Mouse (Mus musculus): ENCODE results near the gene Phf23. TPM values are rescaled to one million over a fixed set of nuclear protein-coding genes. Genes with fewer than 3 reads are reported as not detected.

Phf23 gene
- polyA plus RNA-seq, 1 experiment from 2014 or later: 53.4 TPM

DNA sequence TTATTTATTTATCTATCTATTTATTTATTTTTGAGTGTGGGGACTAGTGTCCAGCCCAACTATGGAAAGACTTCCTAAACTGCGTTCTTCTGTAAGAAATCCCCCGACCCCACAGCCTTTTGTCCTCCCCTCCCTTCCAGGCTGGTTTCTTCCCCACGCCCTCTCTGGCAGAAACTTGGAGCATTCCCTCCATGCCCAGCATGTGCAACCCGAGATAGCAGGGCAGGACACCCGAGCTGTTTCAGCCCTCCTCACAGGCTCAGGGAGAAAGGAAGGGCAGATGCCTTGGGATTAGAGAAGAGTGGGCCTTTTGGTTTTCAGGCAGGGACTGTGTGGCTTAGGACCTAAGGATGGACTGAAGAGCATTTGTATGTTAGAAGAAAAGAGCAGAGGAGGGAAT, 12.7 kb upstream of the Phf23 start:
- no peaks in the 10 kb centered on the region for H3K27me3 ChIP-seq (ENCODE audit: control insufficient read depth, insufficient read depth, low read length)
- H3K4me2 ChIP-seq: peak overlapping the region; percentile 81
- peaks cover 24% of the 10 kb centered on the region for H3K4me1 ChIP-seq (ENCODE audit: control insufficient read depth, insufficient read depth, low read length)
- DNase-seq (ENCODE audit: low spot score, missing footprints): no peak
- H3K9ac ChIP-seq (ENCODE audit: low read length): peak overlapping the region; percentile 50
- peaks cover 10% of the 10 kb centered on the region; the same call in 1 of the 2 replicates for H3K36me3 ChIP-seq (ENCODE audit: control insufficient read depth, insufficient read depth, low read length)
- H3K27ac ChIP-seq (ENCODE audit: low read depth, low read length): no peak overlapping the region
- WGBS: 40% methylated on average over 5 of the region's 5 CpGs
- no peak for ATAC-seq (ENCODE audit: low FRiP score)
- H3K9me3 ChIP-seq (ENCODE audit: control insufficient read depth, low read length): no peaks in the 10 kb centered on the region
- H3K4me3 ChIP-seq (ENCODE audit: low read depth, low read length): peak overlapping the region; percentile 12

DNA sequence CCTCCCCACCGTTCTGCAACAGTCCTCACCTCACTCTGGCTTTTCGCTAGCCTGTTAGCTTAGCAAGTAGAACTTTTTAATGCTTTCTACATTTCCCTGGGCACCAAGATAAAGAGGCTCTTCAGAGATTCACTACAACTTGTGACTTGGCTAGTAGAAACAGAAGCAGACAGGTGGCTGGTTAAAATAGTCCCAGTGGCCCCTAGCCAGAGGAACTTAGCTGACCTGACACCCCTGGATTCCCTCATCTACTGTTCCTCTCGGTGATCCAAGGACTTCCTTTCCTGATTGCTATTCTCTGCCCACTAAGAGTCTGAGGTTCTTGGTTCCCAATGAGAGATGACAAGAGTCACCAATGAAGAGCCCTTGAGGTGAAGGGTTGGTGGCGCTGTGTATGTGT, 12.2 kb upstream of the Phf23 start:
- Histone ChIP-seq H3K9me3 (ENCODE audit: control insufficient read depth, low read length) (no peaks in the 10 kb centered on the region), H3K27me3 (ENCODE audit: control insufficient read depth, insufficient read depth, low read length) (no peaks in the 10 kb centered on the region), H3K27ac (ENCODE audit: low read depth, low read length) (no peak overlapping the region), H3K4me1 (ENCODE audit: control insufficient read depth, insufficient read depth, low read length) (peaks cover 24% of the 10 kb centered on the region), H3K4me2 (peak overlapping the region; percentile 81; the same call in 1 of the 2 replicates), H3K4me3 (ENCODE audit: low read depth, low read length) (no peak overlapping the region), H3K36me3 (ENCODE audit: control insufficient read depth, insufficient read depth, low read length) (peaks cover 10% of the 10 kb centered on the region; the same call in 1 of the 2 replicates), H3K9ac (ENCODE audit: low read length) (peak overlapping the region; percentile 14; the same call in 1 of the 2 replicates)
- ATAC-seq (ENCODE audit: low FRiP score) (no peak), DNase-seq (ENCODE audit: low spot score, missing footprints) (no peak)
- WGBS: 85% methylated on average over 4 of the region's 4 CpGs

DNA sequence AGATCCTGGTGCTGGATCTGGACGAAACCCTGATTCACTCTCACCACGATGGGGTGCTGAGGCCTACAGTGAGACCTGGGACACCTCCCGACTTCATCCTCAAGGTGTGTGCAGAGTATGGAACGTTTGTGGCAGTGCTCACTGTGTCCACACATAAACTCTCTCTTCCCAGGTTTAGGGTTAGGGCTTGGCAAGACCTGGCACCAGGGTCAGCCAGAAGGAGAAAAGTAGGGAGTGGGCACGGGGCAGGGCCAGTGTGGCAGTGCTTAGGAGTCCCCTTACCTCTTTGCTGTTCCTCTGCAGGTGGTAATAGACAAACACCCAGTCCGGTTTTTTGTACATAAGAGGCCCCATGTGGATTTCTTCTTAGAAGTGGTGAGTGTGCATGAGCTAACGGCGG, 11.1 kb upstream of the Phf23 start:
- no peak overlapping the region for H3K4me2 ChIP-seq
- H3K9ac ChIP-seq (ENCODE audit: low read length): no peak overlapping the region
- ATAC-seq (ENCODE audit: low FRiP score) (no peak), DNase-seq (ENCODE audit: low spot score, missing footprints) (no peak)
- peaks cover 21% of the 10 kb centered on the region for H3K4me1 ChIP-seq (ENCODE audit: control insufficient read depth, insufficient read depth, low read length)
- WGBS: 91% methylated on average over 8 of the region's 8 CpGs
- no peaks in the 10 kb centered on the region for H3K9me3 ChIP-seq (ENCODE audit: control insufficient read depth, low read length)
- peaks cover 18% of the 10 kb centered on the region for H3K36me3 ChIP-seq (ENCODE audit: control insufficient read depth, insufficient read depth, low read length)
- no peaks in the 10 kb centered on the region for H3K27me3 ChIP-seq (ENCODE audit: control insufficient read depth, insufficient read depth, low read length)
- no peak overlapping the region for H3K27ac ChIP-seq (ENCODE audit: low read depth, low read length)
- no peak overlapping the region for H3K4me3 ChIP-seq (ENCODE audit: low read depth, low read length)

DNA sequence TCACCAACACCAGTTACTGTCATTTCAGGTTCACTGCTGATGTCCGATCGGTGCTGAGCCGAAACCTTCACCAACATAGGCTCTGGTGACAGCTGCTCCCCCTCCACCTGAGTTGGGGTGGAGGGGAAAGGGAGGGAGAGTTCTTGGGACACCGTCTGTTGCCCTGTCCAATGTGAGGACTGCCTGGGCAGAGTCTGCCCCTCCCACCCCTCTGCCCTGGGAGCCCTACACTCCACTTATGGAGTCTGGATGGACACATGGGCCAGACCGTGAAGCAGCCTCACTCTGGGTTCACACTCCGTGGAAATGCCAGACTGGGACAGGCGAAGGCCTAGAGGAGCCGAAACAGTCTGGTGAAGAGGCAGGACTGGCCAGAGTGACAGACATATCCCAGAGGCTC, 5.6 kb upstream of the Phf23 start:
- H3K4me3 ChIP-seq (ENCODE audit: low read depth, low read length): no peak overlapping the region
- no peak overlapping the region for H3K27ac ChIP-seq (ENCODE audit: low read depth, low read length)
- WGBS: 92% methylated on average over 8 of the region's 8 CpGs
- no peak for ATAC-seq (ENCODE audit: low FRiP score)
- no peak overlapping the region for H3K9ac ChIP-seq (ENCODE audit: low read length)
- H3K4me2 ChIP-seq: no peak overlapping the region
- H3K4me1 ChIP-seq (ENCODE audit: control insufficient read depth, insufficient read depth, low read length): peaks cover 8% of the 10 kb centered on the region
- H3K27me3 ChIP-seq (ENCODE audit: control insufficient read depth, insufficient read depth, low read length): no peaks in the 10 kb centered on the region
- no peak for DNase-seq (ENCODE audit: low spot score, missing footprints)
- H3K36me3 ChIP-seq (ENCODE audit: control insufficient read depth, insufficient read depth, low read length): peaks cover 14% of the 10 kb centered on the region
- no peaks in the 10 kb centered on the region for H3K9me3 ChIP-seq (ENCODE audit: control insufficient read depth, low read length)

DNA sequence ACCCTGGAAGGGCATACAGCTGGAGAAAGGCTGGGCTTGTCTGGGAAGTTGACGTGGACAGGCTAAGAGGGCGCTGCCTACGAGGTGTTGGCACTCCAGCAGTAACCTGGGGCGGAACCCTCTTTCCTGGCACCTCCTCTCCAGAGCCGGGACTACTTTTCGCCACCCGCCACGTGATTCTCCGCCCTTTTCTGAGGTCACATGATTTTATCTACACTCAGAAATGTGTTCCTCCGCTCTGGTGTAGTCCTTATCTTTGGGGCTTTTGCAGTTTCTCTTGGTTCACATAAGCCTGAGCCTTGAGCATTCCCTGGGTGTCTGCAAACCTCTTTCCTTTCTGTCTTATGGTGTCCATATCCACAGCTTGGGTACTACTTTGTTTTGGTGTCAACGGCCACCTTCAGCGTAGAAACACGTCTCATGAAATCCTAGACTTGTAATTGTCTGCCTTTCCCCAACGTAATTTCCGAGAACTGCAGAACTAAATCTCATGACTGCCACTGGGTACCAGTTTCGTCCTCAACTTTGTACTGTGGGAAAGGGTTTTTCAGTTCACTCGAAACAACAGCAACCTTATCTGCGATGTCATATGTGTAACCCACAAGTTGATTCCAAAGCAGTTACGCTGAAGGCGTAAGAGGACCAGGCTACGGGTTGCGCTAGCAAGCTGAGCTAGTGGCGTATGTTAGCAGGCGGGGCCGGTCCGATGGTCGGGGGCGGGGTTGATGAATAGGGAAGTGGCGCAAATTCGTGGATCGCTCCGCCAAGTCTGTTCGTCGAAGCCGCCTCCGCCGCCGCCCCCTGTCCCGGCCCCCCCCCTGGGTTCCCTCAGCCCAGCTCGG, 4.5 kb upstream of the Phf23 start, which contains the start of gene Gabarap:
Gabarap (plus strand) TSS at position 294 of the 842 bp plus-strand sequence.
- peak within 1 kb of the TSS; percentile 64 for H3K4me3 ChIP-seq (ENCODE audit: low read depth, low read length)
- peak; percentile 99 for DNase-seq (ENCODE audit: low spot score, missing footprints)
- WGBS: under 1% methylated on average over 40 of the region's 40 CpGs
- no peaks in the 10 kb centered on the region for H3K9me3 ChIP-seq (ENCODE audit: control insufficient read depth, low read length)
- ATAC-seq (ENCODE audit: low FRiP score): peak; percentile 68
- peaks cover 8% of the 10 kb centered on the region for H3K4me1 ChIP-seq (ENCODE audit: control insufficient read depth, insufficient read depth, low read length)
- peak within 1 kb of the TSS; percentile 83 for H3K9ac ChIP-seq (ENCODE audit: low read length)
- H3K27ac ChIP-seq (ENCODE audit: low read depth, low read length): peak within 1 kb of the TSS; percentile 89
- H3K4me2 ChIP-seq: peak within 1 kb of the TSS; percentile 78
- peaks cover 9% of the 10 kb centered on the region for H3K36me3 ChIP-seq (ENCODE audit: control insufficient read depth, insufficient read depth, low read length)
- no peaks in the 10 kb centered on the region for H3K27me3 ChIP-seq (ENCODE audit: control insufficient read depth, insufficient read depth, low read length)

DNA sequence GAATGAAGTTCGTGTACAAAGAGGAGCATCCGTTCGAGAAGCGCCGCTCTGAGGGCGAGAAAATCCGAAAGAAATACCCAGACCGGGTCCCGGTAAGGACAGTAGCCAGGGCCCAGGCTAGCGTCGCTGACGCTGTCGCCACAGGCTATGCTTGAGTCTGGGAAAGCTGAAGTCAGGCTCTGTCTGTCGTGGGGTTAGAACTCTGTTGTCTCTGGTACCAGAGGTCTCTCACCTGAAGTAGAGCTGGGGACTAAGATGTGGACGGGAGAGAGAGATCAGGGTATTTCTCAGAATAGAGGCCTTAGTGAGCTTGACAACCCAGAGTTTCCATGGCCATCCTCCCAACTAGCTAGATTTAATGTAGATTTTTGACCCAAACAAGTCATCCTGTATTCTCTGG, 3.9 kb upstream of the Phf23 start:
- Histone ChIP-seq H3K9ac (ENCODE audit: low read length) (peak overlapping the region; percentile 83), H3K27ac (ENCODE audit: low read depth, low read length) (peak overlapping the region; percentile 89), H3K4me2 (peak overlapping the region; percentile 78), H3K27me3 (ENCODE audit: control insufficient read depth, insufficient read depth, low read length) (no peaks in the 10 kb centered on the region), H3K36me3 (ENCODE audit: control insufficient read depth, insufficient read depth, low read length) (peaks cover 9% of the 10 kb centered on the region), H3K4me1 (ENCODE audit: control insufficient read depth, insufficient read depth, low read length) (peaks cover 8% of the 10 kb centered on the region), H3K4me3 (ENCODE audit: low read depth, low read length) (peak overlapping the region; percentile 64), H3K9me3 (ENCODE audit: control insufficient read depth, low read length) (no peaks in the 10 kb centered on the region)
- under 1% methylated on average over 15 of the region's 15 CpGs for WGBS
- ATAC-seq (ENCODE audit: low FRiP score): peak; percentile 10; the same call in 1 of the 2 replicates
- DNase-seq (ENCODE audit: low spot score, missing footprints): no peak

DNA sequence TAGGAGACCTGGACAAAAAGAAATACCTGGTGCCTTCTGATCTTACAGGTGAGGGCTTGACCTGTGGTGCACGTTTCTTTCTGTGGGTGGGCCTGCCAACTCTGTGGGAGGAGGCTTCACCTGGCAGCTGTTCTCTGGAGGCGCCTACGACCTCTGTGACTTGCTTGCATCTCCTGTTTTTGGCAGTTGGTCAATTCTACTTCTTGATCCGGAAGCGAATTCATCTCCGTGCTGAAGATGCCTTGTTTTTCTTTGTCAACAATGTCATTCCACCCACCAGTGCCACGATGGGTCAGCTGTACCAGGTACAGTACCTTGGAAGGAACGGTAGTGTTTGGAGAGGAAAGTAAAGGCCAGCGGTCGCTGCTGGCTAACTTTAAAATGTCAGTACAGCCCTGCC, 3.2 kb upstream of the Phf23 start:
- no peak for ATAC-seq (ENCODE audit: low FRiP score)
- H3K4me3 ChIP-seq (ENCODE audit: low read depth, low read length): peak overlapping the region; percentile 64
- peak overlapping the region; percentile 78 for H3K4me2 ChIP-seq
- H3K4me1 ChIP-seq (ENCODE audit: control insufficient read depth, insufficient read depth, low read length): peaks cover 8% of the 10 kb centered on the region
- no peaks in the 10 kb centered on the region for H3K27me3 ChIP-seq (ENCODE audit: control insufficient read depth, insufficient read depth, low read length)
- no peak for DNase-seq (ENCODE audit: low spot score, missing footprints)
- H3K9me3 ChIP-seq (ENCODE audit: control insufficient read depth, low read length): no peaks in the 10 kb centered on the region
- H3K27ac ChIP-seq (ENCODE audit: low read depth, low read length): no peak overlapping the region
- 90% methylated on average over 10 of the region's 10 CpGs for WGBS
- peaks cover 9% of the 10 kb centered on the region for H3K36me3 ChIP-seq (ENCODE audit: control insufficient read depth, insufficient read depth, low read length)
- H3K9ac ChIP-seq (ENCODE audit: low read length): peak overlapping the region; percentile 83; the same call in 1 of the 2 replicates

DNA sequence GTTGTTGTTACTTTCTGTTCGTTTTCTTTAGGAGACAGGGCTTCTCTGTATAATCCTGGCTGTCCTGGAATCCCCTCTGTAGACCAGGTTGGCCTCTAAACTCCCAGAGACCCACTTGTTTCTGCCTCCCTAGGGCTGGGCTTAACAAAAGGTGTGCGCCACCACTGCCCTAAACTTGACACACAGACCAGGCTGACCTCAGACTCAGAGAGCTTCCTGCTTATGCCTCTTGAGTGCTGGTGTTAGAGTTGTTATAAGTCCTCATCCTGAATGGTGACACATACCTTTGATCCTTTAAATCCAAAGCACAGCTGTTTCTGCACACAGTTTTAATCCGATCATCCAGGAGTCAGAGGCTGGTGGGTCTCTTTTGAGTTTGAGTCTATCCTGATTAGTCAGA, 2.6 kb upstream of the Phf23 start:
- DNase-seq (ENCODE audit: low spot score, missing footprints) (no peak), ATAC-seq (ENCODE audit: low FRiP score) (no peak)
- Histone ChIP-seq H3K9me3 (ENCODE audit: control insufficient read depth, low read length) (no peaks in the 10 kb centered on the region), H3K27ac (ENCODE audit: low read depth, low read length) (no peak overlapping the region), H3K36me3 (ENCODE audit: control insufficient read depth, insufficient read depth, low read length) (peaks cover 9% of the 10 kb centered on the region), H3K4me1 (ENCODE audit: control insufficient read depth, insufficient read depth, low read length) (peaks cover 13% of the 10 kb centered on the region), H3K4me2 (peak overlapping the region; percentile 78; the same call in 1 of the 2 replicates), H3K4me3 (ENCODE audit: low read depth, low read length) (no peak overlapping the region), H3K9ac (ENCODE audit: low read length) (no peak overlapping the region), H3K27me3 (ENCODE audit: control insufficient read depth, insufficient read depth, low read length) (no peaks in the 10 kb centered on the region)
- 91% methylated on average over 3 of the region's 3 CpGs for WGBS

DNA sequence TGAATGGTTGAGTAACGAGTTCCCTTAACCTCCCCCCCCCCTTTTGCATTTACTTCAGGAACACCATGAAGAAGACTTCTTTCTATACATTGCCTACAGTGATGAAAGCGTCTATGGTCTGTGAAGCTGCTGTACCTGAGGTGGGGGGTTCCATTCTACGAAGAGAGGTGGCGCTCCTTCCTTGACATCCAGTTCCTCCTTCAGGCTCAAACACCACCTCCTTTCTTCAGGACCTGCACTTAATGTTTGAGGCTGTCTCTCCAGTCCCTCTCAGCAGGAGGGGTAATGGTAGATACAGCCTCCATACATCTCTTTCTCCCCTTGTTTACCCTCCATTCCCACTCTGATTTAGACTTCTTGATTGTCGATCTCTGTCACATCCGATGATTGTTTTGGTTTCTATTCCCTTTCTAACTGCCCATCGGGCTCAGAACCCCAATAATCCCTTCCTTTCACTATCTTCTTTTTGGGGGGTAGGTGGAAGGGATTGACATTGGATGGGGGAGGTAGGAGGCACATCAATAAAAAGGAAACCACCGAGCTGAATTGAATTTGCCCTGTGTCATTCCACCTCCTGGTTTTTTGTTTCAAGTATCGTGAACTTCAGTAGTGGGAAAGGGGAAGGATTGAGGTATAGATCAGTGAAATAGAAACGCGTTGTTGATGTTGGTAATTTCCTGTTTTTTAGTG, 1.0 kb upstream of the Phf23 start:
- no peak for DNase-seq (ENCODE audit: low spot score, missing footprints)
- ATAC-seq (ENCODE audit: low FRiP score): no peak
- Histone ChIP-seq H3K27ac (ENCODE audit: low read depth, low read length) (no peak overlapping the region), H3K36me3 (ENCODE audit: control insufficient read depth, insufficient read depth, low read length) (peaks cover 16% of the 10 kb centered on the region), H3K4me2 (peak overlapping the region; percentile 26; the same call in 1 of the 2 replicates), H3K9ac (ENCODE audit: low read length) (no peak overlapping the region), H3K9me3 (ENCODE audit: control insufficient read depth, low read length) (no peaks in the 10 kb centered on the region), H3K4me1 (ENCODE audit: control insufficient read depth, insufficient read depth, low read length) (peaks cover 15% of the 10 kb centered on the region), H3K4me3 (ENCODE audit: low read depth, low read length) (no peak overlapping the region), H3K27me3 (ENCODE audit: control insufficient read depth, insufficient read depth, low read length) (no peaks in the 10 kb centered on the region)
- 87% methylated on average over 11 of the region's 11 CpGs for WGBS

All from midbrain, embryonic 11.5 days (tissue).